Mouse (Mus musculus) frontal cortex, postnatal 10 days (tissue): ENCODE data around the gene Ccl7.

ENCODE experiments used
- DNase-seq, 2 experiments: peaks; one replicate each; pipeline ENCODE4 v3.0.0; 2022; ENCODE audit warnings: low spot score in 2 of 2, mixed read lengths in 1 of 2

Gene Ccl7

GRCm38 (mm10) chr11:82045471-82045870, at the start of gene Ccl7:
Ccl7 (plus strand) TSS chr11:82045712.
- DNase-seq, result peak in 1 of 2 experiments; percentile 6

GRCm38 (mm10) chr11:81996172-81996841, 49.2 kb upstream of the Ccl7 start:
- DNase-seq, result peak; percentile 29 to 78

- no peak for DNase-seq
Measured at GRCm38 (mm10) chr11:81997085-81997484, 48.4 kb upstream of the Ccl7 start.

GRCm38 (mm10) chr11:81998646-81999045, 46.9 kb upstream of the Ccl7 start:
- DNase-seq, result no peak

- DNase-seq, result no peak
Measured at GRCm38 (mm10) chr11:81999469-81999868, 46.0 kb upstream of the Ccl7 start.

- DNase-seq, result no peak
Measured at GRCm38 (mm10) chr11:82000581-82000980, 44.9 kb upstream of the Ccl7 start.

- DNase-seq, result no peak
Measured at GRCm38 (mm10) chr11:82004810-82005209, 40.7 kb upstream of the Ccl7 start.

- DNase-seq, result no peak
Measured at GRCm38 (mm10) chr11:82006796-82007423, 38.6 kb upstream of the Ccl7 start.

- no peak for DNase-seq
Measured at GRCm38 (mm10) chr11:82010115-82010514, 35.4 kb upstream of the Ccl7 start.

- no peak for DNase-seq
Measured at GRCm38 (mm10) chr11:82011411-82012193, 33.9 kb upstream of the Ccl7 start.

- no peak for DNase-seq
Measured at GRCm38 (mm10) chr11:82013756-82014155, 31.8 kb upstream of the Ccl7 start.

- no peak for DNase-seq
Measured at GRCm38 (mm10) chr11:82015066-82015465, 30.4 kb upstream of the Ccl7 start.

GRCm38 (mm10) chr11:82016181-82016780, 29.2 kb upstream of the Ccl7 start:
- no peak for DNase-seq

GRCm38 (mm10) chr11:82019389-82019788, 26.1 kb upstream of the Ccl7 start:
- DNase-seq, result no peak

GRCm38 (mm10) chr11:82019793-82020192, 25.7 kb upstream of the Ccl7 start:
- DNase-seq, result no peak

GRCm38 (mm10) chr11:82021406-82021805, 24.1 kb upstream of the Ccl7 start:
- DNase-seq, result no peak

- DNase-seq, result no peak
Measured at GRCm38 (mm10) chr11:82022504-82023056, 22.9 kb upstream of the Ccl7 start.

GRCm38 (mm10) chr11:82023769-82024168, 21.7 kb upstream of the Ccl7 start:
- no peak for DNase-seq

- no peak for DNase-seq
Measured at GRCm38 (mm10) chr11:82030171-82030570, 15.3 kb upstream of the Ccl7 start.

GRCm38 (mm10) chr11:82032136-82032535, 13.4 kb upstream of the Ccl7 start:
- no peak for DNase-seq

GRCm38 (mm10) chr11:82032678-82033344, 12.7 kb upstream of the Ccl7 start:
- DNase-seq, result peak in 1 of 2 experiments; percentile 12
